Mouse (Mus musculus): ENCODE measurements around the gene Sftpa1. TPM values are rescaled to one million over a fixed set of nuclear protein-coding genes. Genes with fewer than 3 reads are reported as not detected.

Sftpa1 gene
- polyA plus RNA-seq, 1 experiment from 2014 or later: 0.14 TPM

GRCm38 (mm10) chr14:41147356-41147755, 15.8 kb downstream of the Sftpa1 start:
- H3K27me3 ChIP-seq (replicated peaks; ENCODE audit: control insufficient read depth, insufficient read depth, low read length): no peaks in the 10 kb centered on the region
- WGBS: 74% methylated on average over 2 of the region's 2 CpGs
- H3K27ac ChIP-seq (ENCODE audit: low read depth, low read length): no peak overlapping the region
- no peaks in the 10 kb centered on the region for H3K9me3 ChIP-seq (ENCODE audit: control insufficient read depth)
- no peaks in the 10 kb centered on the region for H3K36me3 ChIP-seq (ENCODE audit: control insufficient read depth, insufficient read depth)
- no peak overlapping the region for H3K4me2 ChIP-seq (replicated peaks; ENCODE audit: low read depth)
- no peak for TF ChIP-seq CTCF (IDR thresholded peaks at IDR 0.05; ENCODE audit: low read depth)
- no peak overlapping the region for H3K4me3 ChIP-seq (ENCODE audit: low read depth, low read length)
- ATAC-seq: no peak
- no peaks in the 10 kb centered on the region for H3K4me1 ChIP-seq (replicated peaks; ENCODE audit: control insufficient read depth, insufficient read depth, low read length)
- H3K9ac ChIP-seq (ENCODE audit: low read depth, low read length): no peak overlapping the region

DNA sequence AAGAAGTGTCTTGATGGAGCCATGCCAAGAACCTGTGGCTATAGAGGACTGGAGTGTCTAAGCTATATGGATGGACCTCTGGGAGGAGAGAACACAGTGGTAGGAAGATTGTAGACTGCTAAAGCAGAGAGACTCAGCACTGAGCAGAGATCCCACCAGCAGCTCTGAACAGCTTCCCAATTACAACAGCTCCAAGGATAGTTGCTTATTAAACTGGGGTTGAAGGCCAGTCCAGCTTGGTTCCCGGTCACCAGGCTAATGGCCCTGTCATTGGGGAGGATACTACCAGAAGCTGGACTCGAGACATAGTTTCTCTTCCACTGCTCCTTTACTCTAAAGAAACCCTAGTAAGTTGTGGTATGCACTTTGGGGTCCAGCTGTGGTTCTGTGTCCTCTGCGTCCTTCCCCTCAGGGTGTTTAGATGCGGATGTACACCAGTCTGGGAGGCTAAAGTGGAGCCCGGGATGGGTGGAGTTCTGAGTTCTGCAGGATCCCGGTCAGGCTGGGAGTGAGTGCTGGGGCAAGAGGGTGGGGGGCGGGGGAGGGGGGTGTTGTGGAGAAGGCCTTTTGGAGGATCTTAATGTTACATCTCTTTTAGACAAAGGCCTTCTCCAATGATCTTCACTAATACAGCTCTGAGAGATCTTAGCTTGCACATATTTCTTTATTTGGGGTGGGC, 19.8 kb downstream of the Sftpa1 start, which contains the start of gene Mbl1:
TSS of gene Mbl1 (plus strand) at position 239 of the 679 bp plus-strand sequence.
- Histone ChIP-seq H3K27ac (ENCODE audit: low read depth, low read length) (no peak within 1 kb of the TSS), H3K9ac (ENCODE audit: low read depth, low read length) (no peak within 1 kb of the TSS), H3K4me1 (replicated peaks; ENCODE audit: control insufficient read depth, insufficient read depth, low read length) (no peaks in the 10 kb centered on the region), H3K27me3 (replicated peaks; ENCODE audit: control insufficient read depth, insufficient read depth, low read length) (no peaks in the 10 kb centered on the region), H3K4me3 (ENCODE audit: low read depth, low read length) (no peak within 1 kb of the TSS), H3K36me3 (ENCODE audit: control insufficient read depth, insufficient read depth) (no peaks in the 10 kb centered on the region), H3K9me3 (ENCODE audit: control insufficient read depth) (no peaks in the 10 kb centered on the region), H3K4me2 (replicated peaks; ENCODE audit: low read depth) (no peak within 1 kb of the TSS)
- TF ChIP-seq CTCF (IDR thresholded peaks at IDR 0.05; ENCODE audit: low read depth): no peak
- WGBS: 76% methylated on average over 7 of the region's 7 CpGs
- ATAC-seq: no peak

DNA sequence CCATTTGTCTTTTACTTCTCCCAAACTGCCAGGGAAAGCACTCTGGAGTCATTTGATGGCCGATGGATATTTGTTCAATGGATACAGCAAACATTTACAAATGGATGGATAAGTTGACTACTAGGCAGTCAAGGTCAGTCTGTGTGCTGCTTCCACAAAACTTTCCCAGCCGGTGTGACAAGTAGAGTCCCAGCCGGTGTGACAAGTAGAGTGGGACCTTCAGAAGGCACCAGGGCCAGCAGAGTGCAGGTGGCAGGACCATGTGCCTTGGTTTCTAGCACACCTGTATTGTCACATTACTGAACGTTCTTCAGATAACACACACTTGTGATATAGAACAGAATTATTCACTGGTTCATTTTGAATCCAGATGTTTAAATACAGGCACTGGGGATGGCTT, 28.5 kb downstream of the Sftpa1 start:
- no peak for TF ChIP-seq CTCF (IDR thresholded peaks at IDR 0.05; ENCODE audit: low read depth)
- no peaks in the 10 kb centered on the region for H3K9me3 ChIP-seq (ENCODE audit: control insufficient read depth)
- 57% methylated on average over 4 of the region's 4 CpGs for WGBS
- H3K36me3 ChIP-seq (ENCODE audit: control insufficient read depth, insufficient read depth): no peaks in the 10 kb centered on the region
- H3K4me1 ChIP-seq (replicated peaks; ENCODE audit: control insufficient read depth, insufficient read depth, low read length): no peaks in the 10 kb centered on the region
- no peak overlapping the region for H3K4me3 ChIP-seq (ENCODE audit: low read depth, low read length)
- ATAC-seq: no peak
- H3K27ac ChIP-seq (ENCODE audit: low read depth, low read length): no peak overlapping the region
- H3K9ac ChIP-seq (ENCODE audit: low read depth, low read length): no peak overlapping the region
- H3K27me3 ChIP-seq (replicated peaks; ENCODE audit: control insufficient read depth, insufficient read depth, low read length): no peaks in the 10 kb centered on the region
- no peak overlapping the region for H3K4me2 ChIP-seq (replicated peaks; ENCODE audit: low read depth)

GRCm38 (mm10) chr14:41160743-41161142, 29.2 kb downstream of the Sftpa1 start:
- no peaks in the 10 kb centered on the region for H3K4me1 ChIP-seq (replicated peaks; ENCODE audit: control insufficient read depth, insufficient read depth, low read length)
- H3K36me3 ChIP-seq (ENCODE audit: control insufficient read depth, insufficient read depth): no peaks in the 10 kb centered on the region
- H3K9ac ChIP-seq (ENCODE audit: low read depth, low read length): no peak overlapping the region
- H3K4me2 ChIP-seq (replicated peaks; ENCODE audit: low read depth): no peak overlapping the region
- no peaks in the 10 kb centered on the region for H3K9me3 ChIP-seq (ENCODE audit: control insufficient read depth)
- no peak for ATAC-seq
- 31% methylated on average over 1 of the region's 1 CpGs for WGBS
- H3K4me3 ChIP-seq (ENCODE audit: low read depth, low read length): no peak overlapping the region
- no peak overlapping the region for H3K27ac ChIP-seq (ENCODE audit: low read depth, low read length)
- no peaks in the 10 kb centered on the region for H3K27me3 ChIP-seq (replicated peaks; ENCODE audit: control insufficient read depth, insufficient read depth, low read length)
- TF ChIP-seq CTCF (IDR thresholded peaks at IDR 0.05; ENCODE audit: low read depth): no peak

GRCm38 (mm10) chr14:41162663-41163062, 31.1 kb downstream of the Sftpa1 start:
- Histone ChIP-seq H3K27ac (ENCODE audit: low read depth, low read length) (no peak overlapping the region), H3K9ac (ENCODE audit: low read depth, low read length) (no peak overlapping the region), H3K36me3 (ENCODE audit: control insufficient read depth, insufficient read depth) (no peaks in the 10 kb centered on the region), H3K27me3 (replicated peaks; ENCODE audit: control insufficient read depth, insufficient read depth, low read length) (no peaks in the 10 kb centered on the region), H3K4me2 (replicated peaks; ENCODE audit: low read depth) (no peak overlapping the region), H3K9me3 (ENCODE audit: control insufficient read depth) (no peaks in the 10 kb centered on the region), H3K4me3 (ENCODE audit: low read depth, low read length) (no peak overlapping the region), H3K4me1 (replicated peaks; ENCODE audit: control insufficient read depth, insufficient read depth, low read length) (no peaks in the 10 kb centered on the region)
- peak; percentile 82 for TF ChIP-seq CTCF (IDR thresholded peaks at IDR 0.05; ENCODE audit: low read depth)
- whole genome bisulfite sequencing: 15% methylated on average over 2 of the region's 2 CpGs
- no peak for ATAC-seq

DNA sequence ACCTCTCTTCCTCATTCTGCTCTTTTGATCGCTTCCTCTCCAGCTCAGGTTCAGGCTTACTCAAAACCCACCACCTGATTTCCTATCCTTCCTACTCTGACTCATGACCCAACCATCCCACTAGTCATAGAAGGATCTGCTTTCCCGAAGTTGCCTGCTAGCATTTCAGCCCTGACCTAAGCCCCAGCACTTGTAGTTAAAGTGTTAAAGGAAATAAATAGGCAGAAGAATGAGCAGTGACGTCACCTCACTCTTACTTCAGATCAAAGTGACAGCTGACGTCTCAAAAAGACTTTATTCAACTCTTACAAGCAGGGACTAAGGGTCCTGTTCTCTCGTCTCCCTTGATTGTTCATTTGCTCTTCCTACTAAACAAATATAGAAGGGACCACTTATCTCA, 35.7 kb downstream of the Sftpa1 start:
- Histone ChIP-seq H3K4me2 (replicated peaks; ENCODE audit: low read depth) (no peak overlapping the region), H3K4me1 (replicated peaks; ENCODE audit: control insufficient read depth, insufficient read depth, low read length) (no peaks in the 10 kb centered on the region), H3K36me3 (ENCODE audit: control insufficient read depth, insufficient read depth) (no peaks in the 10 kb centered on the region), H3K27me3 (replicated peaks; ENCODE audit: control insufficient read depth, insufficient read depth, low read length) (no peaks in the 10 kb centered on the region), H3K9ac (ENCODE audit: low read depth, low read length) (no peak overlapping the region), H3K9me3 (ENCODE audit: control insufficient read depth) (no peaks in the 10 kb centered on the region), H3K27ac (ENCODE audit: low read depth, low read length) (no peak overlapping the region), H3K4me3 (ENCODE audit: low read depth, low read length) (no peak overlapping the region)
- 36% methylated on average over 5 of the region's 5 CpGs for WGBS
- no peak for TF ChIP-seq CTCF (IDR thresholded peaks at IDR 0.05; ENCODE audit: low read depth)
- no peak for ATAC-seq
